Mouse (Mus musculus) forebrain, embryonic 13.5 days (tissue): ENCODE results near the gene Rap1gap2. TPM values are rescaled to one million over a fixed set of nuclear protein-coding genes. Genes with fewer than 3 reads are reported as not detected.

ENCODE experiments used
- ATAC-seq: fragments of 200-750 bp; cut with Nextera tagmentation; 2 replicates; pipeline ENCODE4 v1.8.0; 2017
- H3K27ac ChIP-seq: fragments of 300-500 bp; sonication (generic); 2 replicates; pipeline ENCODE4 v1.5.1; 2015; ENCODE audit warnings: inconsistent platforms, mild to moderate bottlenecking, moderate library complexity
- H3K27me3 ChIP-seq: fragments of 300-500 bp; sonication (generic); 2 replicates; pipeline ENCODE4 v1.6.1; 2015; ENCODE audit warnings: mild to moderate bottlenecking, inconsistent platforms
- H3K36me3 ChIP-seq: fragments of 300-500 bp; sonication (generic); 2 replicates; pipeline ENCODE4 v1.6.1; 2015; ENCODE audit warnings: mild to moderate bottlenecking, inconsistent platforms; ENCODE audit not compliant: poor library complexity, severe bottlenecking
- H3K4me1 ChIP-seq: fragments of 300-500 bp; sonication (generic); 2 replicates; pipeline ENCODE4 v1.6.1; 2015; ENCODE audit warnings: inconsistent platforms
- H3K4me2 ChIP-seq: fragments of 300-500 bp; sonication (generic); 2 replicates; pipeline ENCODE4 v1.6.1; 2015; ENCODE audit warnings: inconsistent platforms, mild to moderate bottlenecking, moderate library complexity
- H3K4me3 ChIP-seq: fragments of 300-500 bp; sonication (generic); 2 replicates; pipeline ENCODE4 v1.5.1; 2015; ENCODE audit warnings: mild to moderate bottlenecking, inconsistent platforms
- H3K9ac ChIP-seq: fragments of 300-500 bp; sonication (generic); 2 replicates; pipeline ENCODE4 v1.6.1; 2015; ENCODE audit warnings: mild to moderate bottlenecking, inconsistent platforms
- H3K9me3 ChIP-seq: fragments of 300-500 bp; sonication (generic); replicated peaks from 2 replicates; pipeline ENCODE4 v1.6.1; 2016; ENCODE audit warnings: inconsistent platforms
- WGBS: fragments of 180-500 bp; shearing (Covaris S2); methylation state at CpG from one replicate; pipeline ENCODE4 v1.1.7; 2015; 5-methylcytosine and 5-hydroxymethylcytosine counted together
- polyA plus RNA-seq: library from polyadenylated mRNA; unstranded; fragments of >200 nt; fragmentation: Nextera tagmentation; extraction: Ambion mirVana; gene quantifications from 2 replicates; pipeline ENCODE4 v1.2.1, GENCODE M21; 2015

Rap1gap2 gene
- polyA plus RNA-seq, 1 experiment from 2014 or later = 4.0 TPM

DNA sequence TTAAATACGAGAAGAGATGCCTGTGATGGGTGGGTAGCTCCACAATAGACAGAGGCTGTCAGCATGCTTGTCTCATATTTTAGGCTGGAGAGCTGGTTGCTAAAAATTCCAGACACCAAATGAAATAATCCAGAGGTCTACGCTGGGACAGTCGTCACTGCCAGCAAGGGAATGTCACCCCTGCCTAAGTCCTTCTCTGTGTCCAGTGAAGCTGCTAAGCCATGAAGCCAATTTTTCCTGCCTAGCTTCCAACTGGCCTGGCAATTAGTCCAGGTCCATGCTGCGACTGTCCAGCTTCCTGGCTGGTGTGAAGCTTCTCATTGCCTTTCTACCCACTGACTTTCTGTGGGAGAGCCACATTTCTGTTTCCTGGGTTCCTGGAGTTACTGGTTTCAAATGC lies 177.7 kb downstream of the Rap1gap2 start:
- Histone ChIP-seq H3K9me3 (no peaks in the 10 kb centered on the region), H3K4me2 (no peak overlapping the region), H3K4me3 (no peak overlapping the region), H3K36me3 (no peaks in the 10 kb centered on the region), H3K27me3 (no peaks in the 10 kb centered on the region), H3K27ac (no peak overlapping the region), H3K4me1 (peaks cover 7% of the 10 kb centered on the region; the same call in 1 of the 2 replicates), H3K9ac (no peak overlapping the region)
- WGBS = 88% methylated on average over 4 of the region's 4 CpGs
- no peak for ATAC-seq

DNA sequence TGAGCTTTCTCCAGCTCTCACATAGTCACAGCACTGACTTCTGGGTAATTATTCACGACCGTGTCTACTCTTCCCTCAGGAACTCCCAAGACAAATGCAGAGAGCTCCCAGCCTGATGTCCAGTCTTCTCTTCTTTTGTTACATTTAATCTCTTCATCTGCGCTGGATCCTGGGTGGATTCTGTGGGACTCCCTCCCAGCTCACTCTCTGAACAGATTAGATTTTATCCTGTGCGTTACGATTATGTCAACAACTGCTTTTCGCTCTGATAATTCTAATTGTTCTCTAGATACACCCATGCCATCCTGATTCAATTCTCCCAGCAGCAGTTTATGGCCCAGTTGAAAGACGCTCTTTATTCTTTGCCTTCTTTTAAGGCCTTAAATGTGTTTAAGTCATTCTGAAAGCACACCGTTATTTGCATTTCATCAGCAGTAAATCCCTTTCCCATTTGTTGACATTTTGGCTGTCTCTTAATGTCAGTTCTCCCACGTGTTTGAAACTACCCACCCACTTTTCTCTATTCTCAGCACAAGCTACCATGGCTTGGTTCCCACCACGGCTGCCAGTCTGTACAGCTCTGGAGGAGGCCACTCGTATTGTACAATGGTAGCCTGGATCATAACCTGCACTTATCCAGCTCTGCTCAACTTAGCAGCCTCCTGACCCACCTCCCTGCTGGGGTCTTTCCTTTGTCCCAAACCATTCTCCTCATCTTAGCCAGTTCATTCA lies 180.8 kb downstream of the Rap1gap2 start:
- Histone ChIP-seq H3K36me3 (no peaks in the 10 kb centered on the region), H3K9ac (no peak overlapping the region), H3K4me3 (no peak overlapping the region), H3K9me3 (no peaks in the 10 kb centered on the region), H3K4me2 (no peak overlapping the region), H3K4me1 (peaks cover 7% of the 10 kb centered on the region; the same call in 1 of the 2 replicates), H3K27ac (no peak overlapping the region), H3K27me3 (no peaks in the 10 kb centered on the region)
- no peak for ATAC-seq
- 41% methylated on average over 11 of the region's 11 CpGs for WGBS

DNA sequence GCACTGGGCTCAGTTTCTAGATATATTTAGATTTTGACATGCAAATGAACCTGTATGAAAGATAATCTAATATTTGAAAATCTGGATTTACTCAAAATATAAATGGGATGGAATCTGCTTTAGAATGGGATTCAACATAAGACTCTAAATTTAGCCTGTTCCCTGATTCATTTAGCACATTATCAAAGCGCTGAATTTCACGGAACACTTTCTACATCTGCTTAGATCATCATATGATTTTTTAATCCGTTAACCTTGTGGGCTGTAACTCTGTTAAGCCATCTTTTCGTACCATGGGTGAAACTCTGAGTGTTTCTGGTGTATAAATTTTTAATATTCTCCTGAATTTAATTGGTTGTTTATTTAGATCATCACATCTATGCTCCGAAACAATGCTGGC lies 184.4 kb downstream of the Rap1gap2 start:
- no peaks in the 10 kb centered on the region for H3K36me3 ChIP-seq
- 85% methylated on average over 5 of the region's 5 CpGs for WGBS
- no peak overlapping the region for H3K4me2 ChIP-seq
- no peak for ATAC-seq
- H3K27ac ChIP-seq = no peak overlapping the region
- H3K4me3 ChIP-seq = no peak overlapping the region
- peaks cover 7% of the 10 kb centered on the region; the same call in 1 of the 2 replicates for H3K4me1 ChIP-seq
- no peak overlapping the region for H3K9ac ChIP-seq
- no peaks in the 10 kb centered on the region for H3K27me3 ChIP-seq
- no peaks in the 10 kb centered on the region for H3K9me3 ChIP-seq

DNA sequence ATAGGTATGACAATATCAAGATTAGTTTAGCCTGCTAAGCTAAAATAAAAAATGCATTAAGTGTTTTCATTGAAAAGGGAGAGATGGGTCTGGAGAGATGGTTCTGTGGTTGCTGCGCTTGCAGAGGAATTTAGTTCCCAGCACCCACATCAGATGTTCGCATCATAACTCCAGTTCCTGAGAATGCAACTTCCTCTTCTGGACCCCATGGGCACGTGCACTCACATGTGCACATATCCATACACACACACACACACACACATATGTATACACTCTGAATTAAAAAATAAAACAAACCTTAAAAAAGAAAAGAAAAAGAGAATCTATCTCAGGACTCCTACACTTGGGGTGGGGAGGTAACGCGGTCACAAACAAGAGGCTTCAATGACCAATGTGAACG lies 188.7 kb downstream of the Rap1gap2 start:
- 94% methylated on average over 6 of the region's 6 CpGs for WGBS
- H3K9ac ChIP-seq = no peak overlapping the region
- H3K4me2 ChIP-seq = no peak overlapping the region
- no peak for ATAC-seq
- H3K36me3 ChIP-seq = no peaks in the 10 kb centered on the region
- H3K9me3 ChIP-seq = no peaks in the 10 kb centered on the region
- no peaks in the 10 kb centered on the region for H3K27me3 ChIP-seq
- no peaks in the 10 kb centered on the region for H3K4me1 ChIP-seq
- H3K27ac ChIP-seq = no peak overlapping the region
- H3K4me3 ChIP-seq = no peak overlapping the region

DNA sequence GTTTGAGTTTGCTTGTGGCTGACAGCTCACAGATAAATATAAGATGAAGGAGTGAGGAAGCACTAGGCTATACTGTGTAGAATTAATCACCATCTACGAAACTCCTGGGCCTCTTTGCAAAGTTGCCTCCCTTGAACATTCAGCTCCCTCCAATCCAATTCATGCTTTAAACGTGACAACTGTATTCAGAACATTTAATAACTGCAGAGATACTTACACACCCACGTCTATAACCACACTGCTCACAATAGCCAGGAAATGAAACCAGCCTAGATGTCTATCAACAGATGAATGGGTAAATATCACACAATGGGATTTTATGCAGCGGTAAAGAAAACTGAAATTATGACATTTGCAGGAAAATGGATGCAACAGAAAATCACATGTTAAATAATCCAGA lies 189.6 kb downstream of the Rap1gap2 start:
- no peak for ATAC-seq
- no peaks in the 10 kb centered on the region for H3K36me3 ChIP-seq
- H3K4me3 ChIP-seq = no peak overlapping the region
- H3K27me3 ChIP-seq = no peaks in the 10 kb centered on the region
- H3K4me1 ChIP-seq = no peaks in the 10 kb centered on the region
- H3K9me3 ChIP-seq = no peaks in the 10 kb centered on the region
- H3K4me2 ChIP-seq = no peak overlapping the region
- 73% methylated on average over 4 of the region's 4 CpGs for WGBS
- H3K9ac ChIP-seq = no peak overlapping the region
- H3K27ac ChIP-seq = no peak overlapping the region

DNA sequence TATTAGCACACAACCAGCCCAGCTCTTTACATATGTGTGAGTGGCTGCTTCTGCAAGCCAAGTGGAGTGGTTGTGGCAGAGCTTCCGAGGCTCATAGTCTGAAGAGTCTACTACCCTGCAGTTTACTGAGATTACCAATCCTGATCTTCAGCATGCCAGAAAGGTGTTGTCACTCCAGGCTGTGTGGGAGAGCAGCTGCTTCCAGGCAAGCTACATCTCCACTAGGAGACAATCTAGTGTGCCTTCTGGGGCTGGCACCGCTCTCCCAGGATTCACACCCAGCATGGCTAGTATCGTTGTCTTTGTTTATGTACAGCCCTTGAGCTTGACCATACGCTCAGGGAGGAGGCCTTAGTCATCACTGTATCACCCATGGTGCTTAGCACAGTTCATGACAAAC lies 191.1 kb downstream of the Rap1gap2 start:
- Histone ChIP-seq H3K4me3 (no peak overlapping the region), H3K27me3 (no peaks in the 10 kb centered on the region), H3K4me1 (peaks cover 14% of the 10 kb centered on the region), H3K9me3 (no peaks in the 10 kb centered on the region), H3K36me3 (no peaks in the 10 kb centered on the region), H3K9ac (no peak overlapping the region), H3K27ac (no peak overlapping the region), H3K4me2 (no peak overlapping the region)
- ATAC-seq = no peak
- WGBS = 90% methylated on average over 4 of the region's 4 CpGs

DNA sequence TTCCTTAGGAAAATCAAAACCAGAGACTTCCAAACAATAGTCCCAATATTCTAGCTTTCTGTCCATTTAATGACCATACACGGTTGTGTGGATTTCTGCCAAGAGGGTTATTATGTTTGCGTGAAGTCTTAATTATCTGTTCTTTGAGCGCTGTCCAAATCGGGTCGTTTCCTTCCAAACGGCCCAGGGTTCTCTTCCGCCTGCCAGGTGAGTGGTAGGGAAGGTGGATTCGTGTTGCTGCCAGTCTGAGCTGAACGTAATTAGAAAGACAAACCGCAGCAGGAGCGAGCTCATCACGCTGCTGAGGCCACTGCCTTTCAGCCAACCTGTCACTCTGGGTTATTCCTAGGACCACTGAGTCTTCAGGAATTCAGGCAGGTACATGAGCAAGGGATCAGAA lies 195.0 kb downstream of the Rap1gap2 start:
- 56% methylated on average over 12 of the region's 12 CpGs for WGBS
- Histone ChIP-seq H3K9me3 (no peaks in the 10 kb centered on the region), H3K27me3 (no peaks in the 10 kb centered on the region), H3K27ac (no peak overlapping the region), H3K4me1 (peaks cover 26% of the 10 kb centered on the region), H3K4me3 (no peak overlapping the region), H3K36me3 (no peaks in the 10 kb centered on the region), H3K4me2 (no peak overlapping the region), H3K9ac (no peak overlapping the region)
- ATAC-seq = no peak

DNA sequence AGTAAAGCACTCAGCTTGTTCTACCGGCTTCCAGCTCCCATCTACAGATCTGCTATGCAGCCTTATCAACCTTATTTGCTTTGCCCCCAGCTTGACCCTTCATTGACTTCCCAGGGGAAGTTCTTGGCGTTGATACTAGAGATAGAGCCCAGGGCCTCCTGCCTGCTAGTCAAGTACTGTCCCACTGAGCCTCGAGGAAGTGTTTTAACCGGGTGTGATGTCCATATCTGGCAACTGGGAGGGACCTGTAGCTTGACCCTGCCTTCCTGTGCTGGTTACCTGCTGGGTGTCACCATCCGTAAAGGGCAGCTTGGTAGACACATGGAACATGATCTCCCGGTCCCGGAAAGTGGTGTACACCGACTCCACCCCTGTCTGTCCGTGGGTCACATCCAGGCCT lies 196.6 kb downstream of the Rap1gap2 start:
- no peaks in the 10 kb centered on the region for H3K27me3 ChIP-seq
- H3K9ac ChIP-seq = no peak overlapping the region
- ATAC-seq = no peak
- no peak overlapping the region for H3K4me3 ChIP-seq
- H3K36me3 ChIP-seq = no peaks in the 10 kb centered on the region
- H3K27ac ChIP-seq = no peak overlapping the region
- 86% methylated on average over 9 of the region's 9 CpGs for WGBS
- peaks cover 42% of the 10 kb centered on the region for H3K4me1 ChIP-seq
- H3K9me3 ChIP-seq = no peaks in the 10 kb centered on the region
- no peak overlapping the region for H3K4me2 ChIP-seq

DNA sequence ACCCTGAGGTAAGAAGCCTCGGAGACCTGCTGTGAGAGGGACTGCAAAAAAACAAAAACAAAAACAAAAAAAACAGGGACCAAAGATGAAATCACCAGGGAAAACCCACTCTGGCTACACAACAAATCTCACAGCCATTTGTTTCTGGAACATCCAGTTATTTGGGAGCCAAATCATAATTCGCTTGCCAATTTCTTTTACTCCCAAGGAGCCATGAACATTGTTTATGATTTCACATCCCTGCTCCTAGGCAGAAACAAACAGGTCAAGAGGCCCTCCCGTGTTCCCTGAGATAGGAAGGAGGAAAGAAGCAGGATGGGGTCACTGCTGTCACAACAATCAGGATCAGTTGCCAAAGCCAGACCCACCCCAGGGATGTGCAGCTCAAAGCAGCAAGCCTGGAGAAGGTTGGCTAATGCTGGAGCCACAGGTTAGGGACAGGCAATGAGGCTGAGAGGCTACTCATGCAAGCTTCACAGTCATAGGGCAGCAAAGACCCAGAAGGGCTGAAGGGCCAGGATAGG lies 197.2 kb downstream of the Rap1gap2 start:
- H3K9ac ChIP-seq = no peak overlapping the region
- H3K27me3 ChIP-seq = no peaks in the 10 kb centered on the region
- ATAC-seq = no peak
- H3K4me2 ChIP-seq = no peak overlapping the region
- H3K4me1 ChIP-seq = peaks cover 48% of the 10 kb centered on the region
- no peak overlapping the region for H3K27ac ChIP-seq
- no peaks in the 10 kb centered on the region for H3K9me3 ChIP-seq
- WGBS = 76% methylated on average over 3 of the region's 3 CpGs
- H3K4me3 ChIP-seq = no peak overlapping the region
- no peaks in the 10 kb centered on the region for H3K36me3 ChIP-seq

DNA sequence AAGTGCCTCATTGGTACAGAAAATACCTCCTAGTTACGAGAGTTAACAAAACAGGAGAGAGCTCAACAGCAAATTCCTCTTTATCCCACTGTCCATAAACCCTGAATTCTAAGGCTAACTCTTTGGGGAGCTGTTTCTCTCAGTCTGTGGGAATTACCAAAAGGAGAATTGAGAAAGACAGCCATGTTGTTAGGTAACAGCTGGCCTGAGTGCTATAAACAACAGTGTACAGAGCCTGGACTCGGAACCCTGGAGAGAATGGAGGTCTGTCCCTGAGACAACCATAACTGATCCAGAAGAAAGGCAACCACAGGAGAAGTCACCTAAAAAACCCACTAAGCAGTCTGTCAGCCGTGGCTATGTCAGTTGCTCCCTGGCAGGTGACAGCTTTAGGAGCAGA lies 198.3 kb downstream of the Rap1gap2 start:
- Histone ChIP-seq H3K36me3 (no peaks in the 10 kb centered on the region), H3K4me2 (no peak overlapping the region), H3K4me1 (peaks cover 54% of the 10 kb centered on the region), H3K27me3 (no peaks in the 10 kb centered on the region), H3K4me3 (no peak overlapping the region), H3K27ac (no peak overlapping the region), H3K9ac (no peak overlapping the region), H3K9me3 (no peaks in the 10 kb centered on the region)
- 78% methylated on average over 3 of the region's 3 CpGs for WGBS
- ATAC-seq = no peak

DNA sequence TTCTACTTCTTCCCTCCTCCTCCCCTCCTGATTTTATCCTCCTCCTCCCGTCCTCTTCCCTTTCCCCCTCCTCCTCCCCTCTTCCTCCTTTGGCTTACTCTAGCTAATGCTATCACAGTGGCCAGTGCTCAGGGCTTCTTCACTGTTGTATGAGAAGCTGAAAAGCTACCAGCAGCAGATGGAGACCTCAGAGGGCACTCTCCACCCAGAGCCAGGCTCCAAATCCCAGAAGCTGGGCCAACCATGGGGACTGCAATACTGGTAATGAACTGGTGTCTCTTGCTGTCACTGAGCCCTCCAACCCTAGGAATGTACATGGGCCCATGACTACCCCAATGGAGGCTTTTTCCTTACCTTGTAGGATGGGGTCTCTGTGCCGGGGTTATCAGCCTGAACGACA lies 198.8 kb downstream of the Rap1gap2 start:
- ATAC-seq = no peak
- H3K36me3 ChIP-seq = no peaks in the 10 kb centered on the region
- no peaks in the 10 kb centered on the region for H3K27me3 ChIP-seq
- no peaks in the 10 kb centered on the region for H3K9me3 ChIP-seq
- H3K9ac ChIP-seq = no peak overlapping the region
- H3K4me3 ChIP-seq = no peak overlapping the region
- peaks cover 54% of the 10 kb centered on the region for H3K4me1 ChIP-seq
- 64% methylated on average over 3 of the region's 3 CpGs for WGBS
- no peak overlapping the region for H3K4me2 ChIP-seq
- H3K27ac ChIP-seq = no peak overlapping the region

DNA sequence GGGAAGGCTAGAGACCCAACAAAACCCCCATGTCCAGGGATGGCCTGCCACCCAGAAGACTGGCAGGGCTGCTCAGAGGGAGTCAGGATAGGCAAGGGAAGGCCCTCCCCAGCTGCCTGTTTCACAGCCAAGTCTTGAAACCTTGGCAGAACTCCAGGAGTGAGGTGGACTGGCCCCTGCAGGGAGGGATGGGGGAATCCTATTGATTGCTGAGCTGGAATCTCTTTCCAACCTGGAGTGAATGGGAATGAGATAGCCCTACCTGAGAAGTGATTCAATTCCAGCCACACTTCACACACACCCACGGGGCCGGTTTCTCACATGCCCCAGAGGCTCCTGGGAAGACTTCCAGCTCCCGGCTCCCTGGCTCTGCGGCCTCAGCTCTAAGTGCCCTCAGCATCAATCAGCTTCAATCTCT lies 200.9 kb downstream of the Rap1gap2 start:
- peaks cover 41% of the 10 kb centered on the region for H3K4me1 ChIP-seq
- no peak overlapping the region for H3K4me2 ChIP-seq
- H3K36me3 ChIP-seq = no peaks in the 10 kb centered on the region
- no peaks in the 10 kb centered on the region for H3K9me3 ChIP-seq
- ATAC-seq = peak; percentile 62
- peak overlapping the region; percentile 87 for H3K27ac ChIP-seq
- no peaks in the 10 kb centered on the region for H3K27me3 ChIP-seq
- no peak overlapping the region for H3K4me3 ChIP-seq
- 0 out of 2 replicates have a peak overlapping the region, but pooled peaks have one; percentile 17 for H3K9ac ChIP-seq
- WGBS = 22% methylated on average over 4 of the region's 4 CpGs

DNA sequence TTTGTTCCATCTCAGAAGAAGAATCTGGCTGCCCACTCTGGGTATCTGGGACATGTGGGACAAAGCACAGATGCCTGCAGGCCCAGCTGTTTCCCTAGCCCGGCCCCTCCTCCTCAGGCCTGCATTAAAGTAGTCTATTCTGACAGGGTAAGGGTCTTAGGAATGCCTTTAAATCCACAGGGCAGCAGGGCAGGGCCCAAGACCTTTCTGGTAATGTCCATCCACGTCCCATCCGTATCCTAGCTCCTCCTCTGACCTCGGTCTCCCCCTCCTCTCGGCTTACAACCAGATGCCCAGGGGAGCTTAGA lies 201.3 kb downstream of the Rap1gap2 start:
- Histone ChIP-seq H3K9ac (0 out of 2 replicates have a peak overlapping the region, but pooled peaks have one; percentile 17), H3K9me3 (no peaks in the 10 kb centered on the region), H3K4me2 (0 out of 2 replicates have a peak overlapping the region, but pooled peaks have one; percentile 7), H3K4me3 (no peak overlapping the region), H3K27me3 (no peaks in the 10 kb centered on the region), H3K27ac (peak overlapping the region; percentile 87), H3K4me1 (peaks cover 40% of the 10 kb centered on the region), H3K36me3 (no peaks in the 10 kb centered on the region)
- 61% methylated on average over 5 of the region's 5 CpGs for WGBS
- peak; percentile 23; the same call in 1 of the 2 replicates for ATAC-seq
